Mouse (Mus musculus): ENCODE results near the gene Tcf12. TPM values are rescaled to one million over a fixed set of nuclear protein-coding genes. Genes with fewer than 3 reads are reported as not detected.

Gene Tcf12
- polyA plus RNA-seq, 2 experiments: 8.8 to 12.1 TPM

DNA sequence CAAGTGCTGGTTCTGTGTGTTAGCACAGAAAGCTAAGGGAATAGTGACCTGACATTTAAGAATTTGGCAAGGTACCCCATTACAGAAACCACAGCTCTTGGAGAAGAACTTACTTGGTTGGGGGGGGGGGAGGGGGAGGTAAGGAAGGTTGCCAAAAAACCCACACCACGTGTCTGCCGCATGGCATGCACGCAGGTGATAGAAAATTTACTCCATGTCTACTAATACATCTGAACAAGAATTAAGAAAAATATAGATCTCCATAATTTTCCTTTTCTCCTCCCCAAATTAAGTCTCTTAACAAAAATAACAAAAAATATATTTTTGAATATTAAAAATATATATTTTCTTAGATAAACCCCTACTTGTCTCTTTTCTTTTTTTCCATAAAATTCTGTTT is 75.4 kb downstream of the Tcf12 start:
- H3K4me3 ChIP-seq (ENCODE audit: insufficient read depth in 1 of 2, low read depth in 2 of 2, low read length in 2 of 2): no peak overlapping the region
- H3K9ac ChIP-seq (replicated peaks): no peak overlapping the region
- WGBS (ENCODE audit: insufficient replicate concordance): 60% methylated on average over 3 of the region's 3 CpGs
- no peaks in the 10 kb centered on the region for H3K9me3 ChIP-seq (ENCODE audit: control insufficient read depth, low read length)
- peaks cover 5 to 19% of the 10 kb centered on the region in 2 experiments for H3K4me1 ChIP-seq (replicated peaks; ENCODE audit: control insufficient read depth in 2 of 2, insufficient read depth in 2 of 2, low read length in 1 of 2)
- TF ChIP-seq EP300 (IDR thresholded peaks at IDR 0.05; ENCODE audit: low read depth) (no peak), CTCF (IDR thresholded peaks at IDR 0.05; ENCODE audit: low read depth) (no peak)
- ATAC-seq (ENCODE audit: insufficient read depth) (no peak), DNase-seq (ENCODE audit: low read depth in 3 of 3, low spot score in 3 of 3) (no peak)
- no peaks in the 10 kb centered on the region for H3K36me3 ChIP-seq (replicated peaks; ENCODE audit: control insufficient read depth, insufficient read depth, low read depth)
- H3K27ac ChIP-seq: no peak overlapping the region
- H3K4me2 ChIP-seq (ENCODE audit: low read depth): no peak overlapping the region
- H3K27me3 ChIP-seq (ENCODE audit: control insufficient read depth, insufficient read depth, low read length): no peaks in the 10 kb centered on the region

DNA sequence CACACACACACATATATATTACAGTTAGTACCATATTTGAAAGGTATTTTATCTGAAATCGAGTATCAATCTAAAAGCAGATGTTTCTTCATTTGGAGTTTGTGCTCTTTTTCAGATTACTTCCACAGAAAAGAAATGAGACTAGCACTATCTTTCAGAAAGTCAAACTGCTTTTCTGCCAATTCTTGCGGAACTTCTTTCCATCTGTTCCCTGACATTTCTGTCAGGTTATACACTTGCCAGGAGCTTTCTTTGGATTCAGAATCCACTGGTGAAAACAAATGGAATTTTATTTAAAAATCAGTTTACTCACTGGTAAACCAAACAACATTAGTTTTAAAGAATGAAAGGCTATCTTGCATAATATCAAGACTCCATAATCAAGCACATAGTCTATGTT is 78.4 kb downstream of the Tcf12 start:
- ATAC-seq (ENCODE audit: insufficient read depth) (no peak), DNase-seq (ENCODE audit: low read depth in 3 of 3, low spot score in 3 of 3) (no peak)
- H3K9me3 ChIP-seq (ENCODE audit: control insufficient read depth, low read length): no peaks in the 10 kb centered on the region
- no peak overlapping the region for H3K4me3 ChIP-seq (ENCODE audit: insufficient read depth in 1 of 2, low read depth in 2 of 2, low read length in 2 of 2)
- H3K4me2 ChIP-seq (ENCODE audit: low read depth): no peak overlapping the region
- H3K27me3 ChIP-seq (ENCODE audit: control insufficient read depth, insufficient read depth, low read length): no peaks in the 10 kb centered on the region
- WGBS (ENCODE audit: insufficient replicate concordance): 79% methylated on average over 2 of the region's 2 CpGs
- peaks cover 8 to 18% of the 10 kb centered on the region in 2 experiments for H3K4me1 ChIP-seq (replicated peaks; ENCODE audit: control insufficient read depth in 2 of 2, insufficient read depth in 2 of 2, low read length in 1 of 2)
- H3K27ac ChIP-seq: no peak overlapping the region
- H3K9ac ChIP-seq (replicated peaks): no peak overlapping the region
- H3K36me3 ChIP-seq (replicated peaks; ENCODE audit: control insufficient read depth, insufficient read depth, low read depth): no peaks in the 10 kb centered on the region
- TF ChIP-seq CTCF (IDR thresholded peaks at IDR 0.05; ENCODE audit: low read depth) (no peak), EP300 (IDR thresholded peaks at IDR 0.05; ENCODE audit: low read depth) (no peak)

DNA sequence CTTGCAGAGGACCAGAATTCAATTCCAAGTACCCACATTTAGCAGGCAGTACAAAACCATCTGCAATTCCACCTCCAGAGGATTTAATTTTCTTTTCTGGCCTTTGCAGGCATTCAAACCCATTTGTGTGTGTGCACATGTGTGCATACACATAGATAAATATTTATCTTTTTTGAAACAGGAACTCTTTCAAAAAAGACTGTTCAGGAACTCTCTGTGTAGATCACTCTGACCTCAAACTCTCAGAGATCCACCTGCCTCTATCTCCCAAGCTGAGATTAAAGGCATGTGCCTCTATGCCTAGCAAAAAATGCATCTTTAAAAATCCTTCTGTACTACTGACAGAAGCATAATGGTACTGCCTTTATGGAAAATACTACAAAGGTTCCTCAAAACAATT is 81.4 kb downstream of the Tcf12 start:
- no peak overlapping the region for H3K4me2 ChIP-seq (ENCODE audit: low read depth)
- no peak for DNase-seq (ENCODE audit: low read depth in 3 of 3, low spot score in 3 of 3)
- no peak overlapping the region for H3K4me3 ChIP-seq (ENCODE audit: insufficient read depth in 1 of 2, low read depth in 2 of 2, low read length in 2 of 2)
- H3K27ac ChIP-seq: no peak overlapping the region
- H3K27me3 ChIP-seq (ENCODE audit: control insufficient read depth, insufficient read depth, low read length): no peaks in the 10 kb centered on the region
- no peaks in the 10 kb centered on the region for H3K36me3 ChIP-seq (replicated peaks; ENCODE audit: control insufficient read depth, insufficient read depth, low read depth)
- no peak for TF ChIP-seq CTCF (IDR thresholded peaks at IDR 0.05; ENCODE audit: low read depth)
- TF ChIP-seq EP300 (IDR thresholded peaks at IDR 0.05; ENCODE audit: low read depth): no peak
- ATAC-seq (ENCODE audit: insufficient read depth): no peak
- H3K4me1 ChIP-seq (replicated peaks; ENCODE audit: control insufficient read depth in 2 of 2, insufficient read depth in 2 of 2, low read length in 1 of 2): peaks cover 3 to 6% of the 10 kb centered on the region in 2 experiments
- H3K9ac ChIP-seq (replicated peaks): no peak overlapping the region
- no peaks in the 10 kb centered on the region for H3K9me3 ChIP-seq (ENCODE audit: control insufficient read depth, low read length)

DNA sequence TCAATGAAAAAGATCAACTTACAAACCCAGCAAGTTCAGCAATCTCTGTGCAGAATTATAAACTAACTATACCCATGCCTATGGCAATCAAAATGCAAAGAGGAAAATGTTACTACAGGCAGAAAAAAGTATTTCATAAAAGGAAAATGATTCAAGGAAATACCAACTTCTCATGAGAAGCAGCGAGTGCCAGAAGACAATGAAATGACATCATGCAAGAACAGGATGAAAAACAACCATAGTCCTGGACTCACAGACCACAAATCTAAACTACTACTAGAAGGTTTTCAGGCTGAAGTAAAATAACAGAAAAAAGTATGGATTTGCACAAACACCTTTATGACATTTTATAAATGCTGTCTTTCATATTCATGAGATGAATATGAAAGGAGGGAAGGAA is 82.1 kb downstream of the Tcf12 start:
- TF ChIP-seq EP300 (IDR thresholded peaks at IDR 0.05; ENCODE audit: low read depth) (no peak), CTCF (IDR thresholded peaks at IDR 0.05; ENCODE audit: low read depth) (no peak)
- Histone ChIP-seq H3K4me1 (replicated peaks; ENCODE audit: control insufficient read depth in 2 of 2, insufficient read depth in 2 of 2, low read length in 1 of 2) (peaks cover 3 to 6% of the 10 kb centered on the region in 2 experiments; a peak in 3 of 4 replicates), H3K36me3 (replicated peaks; ENCODE audit: control insufficient read depth, insufficient read depth, low read depth) (no peaks in the 10 kb centered on the region), H3K27me3 (ENCODE audit: control insufficient read depth, insufficient read depth, low read length) (no peaks in the 10 kb centered on the region), H3K4me3 (ENCODE audit: insufficient read depth in 1 of 2, low read depth in 2 of 2, low read length in 2 of 2) (no peak overlapping the region), H3K4me2 (ENCODE audit: low read depth) (no peak overlapping the region), H3K27ac (no peak overlapping the region), H3K9ac (replicated peaks) (no peak overlapping the region), H3K9me3 (ENCODE audit: control insufficient read depth, low read length) (no peaks in the 10 kb centered on the region)
- ATAC-seq (ENCODE audit: insufficient read depth): no peak
- 51% methylated on average over 1 of the region's 1 CpGs for WGBS (ENCODE audit: insufficient replicate concordance)
- DNase-seq (ENCODE audit: low read depth in 3 of 3, low spot score in 3 of 3): no peak

DNA sequence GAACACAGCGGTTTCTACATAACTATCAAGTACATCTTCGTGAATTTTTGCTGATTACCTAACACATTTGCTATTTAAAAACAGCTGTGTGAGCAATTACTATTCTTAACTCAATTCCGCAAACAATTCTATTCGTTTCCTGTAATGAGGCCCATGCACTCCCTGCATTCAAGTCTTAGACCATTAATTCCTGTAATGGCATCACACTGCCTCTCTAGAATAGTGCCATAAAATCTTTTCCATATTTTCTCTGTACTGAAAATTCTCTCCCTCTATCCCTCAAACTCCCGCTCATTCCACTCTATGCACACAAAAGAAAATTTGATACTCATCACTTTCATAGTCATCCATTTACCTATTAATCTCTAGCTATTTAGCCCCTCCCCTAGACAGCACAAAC is 88.4 kb downstream of the Tcf12 start:
- Histone ChIP-seq H3K27me3 (ENCODE audit: control insufficient read depth, insufficient read depth, low read length) (no peaks in the 10 kb centered on the region), H3K27ac (no peak overlapping the region), H3K36me3 (replicated peaks; ENCODE audit: control insufficient read depth, insufficient read depth, low read depth) (no peaks in the 10 kb centered on the region), H3K9ac (replicated peaks) (no peak overlapping the region), H3K9me3 (ENCODE audit: control insufficient read depth, low read length) (no peaks in the 10 kb centered on the region), H3K4me2 (ENCODE audit: low read depth) (no peak overlapping the region), H3K4me3 (ENCODE audit: insufficient read depth in 1 of 2, low read depth in 2 of 2, low read length in 2 of 2) (no peak overlapping the region), H3K4me1 (replicated peaks; ENCODE audit: control insufficient read depth in 2 of 2, insufficient read depth in 2 of 2, low read length in 1 of 2) (peaks cover 0 to 4% of the 10 kb centered on the region in 2 experiments; a peak in 2 of 4 replicates)
- DNase-seq (ENCODE audit: low read depth in 3 of 3, low spot score in 3 of 3) (no peak), ATAC-seq (ENCODE audit: insufficient read depth) (no peak)
- WGBS (ENCODE audit: insufficient replicate concordance): 69% methylated on average over 5 of the region's 5 CpGs
- no peak for TF ChIP-seq CTCF (IDR thresholded peaks at IDR 0.05; ENCODE audit: low read depth)
- no peak for TF ChIP-seq EP300 (IDR thresholded peaks at IDR 0.05; ENCODE audit: low read depth)
